Mouse (Mus musculus) midbrain, embryonic 10.5 days (tissue): Measurements from ENCODE around the gene Olfr553. TPM values are rescaled to one million over a fixed set of nuclear protein-coding genes. Genes with fewer than 3 reads are reported as not detected.

Experiments used
- DNase-seq: peaks from one replicate; pipeline ENCODE4 v3.0.0-alpha.2; 2017; ENCODE audit warnings: low spot score
- H3K27ac ChIP-seq: fragments of 300-500 bp; sonication (generic); replicated peaks from 2 replicates; pipeline ENCODE4 v1.5.1; 2016; ENCODE audit warnings: mild to moderate bottlenecking
- H3K27me3 ChIP-seq: fragments of 300-500 bp; sonication (generic); 2 replicates; pipeline ENCODE4 v1.6.1; 2016; ENCODE audit warnings: low read depth, mild to moderate bottlenecking; ENCODE audit not compliant: poor library complexity, severe bottlenecking
- H3K36me3 ChIP-seq: fragments of 300-500 bp; sonication (generic); 2 replicates; pipeline ENCODE4 v1.6.1; 2016; ENCODE audit warnings: mild to moderate bottlenecking, moderate library complexity
- H3K4me1 ChIP-seq: fragments of 300-500 bp; sonication (generic); 2 replicates; pipeline ENCODE4 v1.6.1; 2016
- H3K4me3 ChIP-seq: fragments of 300-500 bp; sonication (generic); 2 replicates; pipeline ENCODE4 v1.5.1; 2016; ENCODE audit warnings: mild to moderate bottlenecking, moderate library complexity
- H3K9me3 ChIP-seq: fragments of 300-500 bp; sonication (generic); replicated peaks from 2 replicates; pipeline ENCODE4 v1.6.1; 2016; ENCODE audit warnings: mild to moderate bottlenecking
- WGBS: fragments of 180-500 bp; shearing (Covaris S2); methylation state at CpG from one replicate; pipeline ENCODE4 v1.1.7; 2016; 5-methylcytosine and 5-hydroxymethylcytosine counted together
- polyA plus RNA-seq: library from polyadenylated mRNA; unstranded; fragments of >200 nt; fragmentation: Nextera tagmentation; extraction: Ambion mirVana; gene quantifications from 2 replicates; pipeline ENCODE4 v1.2.1, GENCODE M21; 2016

The Olfr553 gene
- polyA plus RNA-seq, 1 experiment from 2014 or later: not detected

GRCm38 (mm10) chr7:102571142-102571541, 46.9 kb downstream of the Olfr553 start, which contains the start of gene Olfr550:
TSS of gene Olfr550 (plus strand) at chr7:102571442.
- no peaks in the 10 kb centered on the region for H3K36me3 ChIP-seq
- 93% methylated on average over 8 of the region's 8 CpGs for WGBS

GRCm38 (mm10) chr7:102566219-102566618, 51.8 kb downstream of the Olfr553 start:
- H3K9me3 ChIP-seq: no peaks in the 10 kb centered on the region
- no peak for DNase-seq
- H3K4me3 ChIP-seq: no peak overlapping the region
- WGBS: 90% methylated on average over 4 of the region's 4 CpGs
- no peak overlapping the region for H3K27ac ChIP-seq
- H3K27me3 ChIP-seq: 0 out of 2 replicates have a peak, but pooled peaks cover 2% of the 10 kb centered on the region
- no peaks in the 10 kb centered on the region for H3K36me3 ChIP-seq
- H3K4me1 ChIP-seq: peaks cover 21% of the 10 kb centered on the region

More at GRCm38 (mm10) chr7:102571142-102571541, 46.9 kb downstream of the Olfr553 start, which contains the start of gene Olfr550:
- Histone ChIP-seq H3K4me1 (peaks cover 22% of the 10 kb centered on the region), H3K4me3 (no peak within 1 kb of the TSS), H3K27ac (0 out of 2 replicates have a peak within 1 kb of the TSS, but pooled peaks have one; percentile 13), H3K27me3 (peaks cover 10% of the 10 kb centered on the region; the same call in 1 of the 2 replicates), H3K9me3 (no peaks in the 10 kb centered on the region)
- no peak for DNase-seq

- Histone ChIP-seq H3K4me3 (peak within 1 kb of the TSS; percentile 52), H3K9me3 (no peaks in the 10 kb centered on the region), H3K36me3 (no peaks in the 10 kb centered on the region), H3K27me3 (no peaks in the 10 kb centered on the region), H3K27ac (peak within 1 kb of the TSS; percentile 77), H3K4me1 (peaks cover 29% of the 10 kb centered on the region)
- WGBS: 24% methylated on average over 10 of the region's 10 CpGs
- DNase-seq: peak; percentile 62
These were observed 52.7 kb downstream of the Olfr553 start, which contains the start of gene Trim21 for GRCm38 (mm10) chr7:102564999-102565997. TSS of gene Trim21 (minus strand) at chr7:102565486.

Other genes starting within 250 kb of the Olfr553 start
- gene Rrm1, start 176.5 kb downstream of the Olfr553 start, polyA plus RNA-seq: 274 TPM in 2 replicates
- gene Olfr543, start 136.5 kb downstream of the Olfr553 start, polyA plus RNA-seq: 0.35 TPM in 2 replicates
- gene Olfr544, start 129.9 kb downstream of the Olfr553 start, polyA plus RNA-seq: 0.11 and 0.17 TPM in 2 replicates
- 0.05 and 0.11 TPM in 2 replicates for gene Olfr545, start 118.6 kb downstream of the Olfr553 start, polyA plus RNA-seq
- gene Olfr547, start 83.5 kb downstream of the Olfr553 start, polyA plus RNA-seq: not detected in 2 replicates
- gene Olfr548-ps1, start 77.3 kb downstream of the Olfr553 start, polyA plus RNA-seq: not detected in 2 replicates
- gene Olfr549, start 68.3 kb downstream of the Olfr553 start, polyA plus RNA-seq: not detected in 2 replicates
- gene Trim21, start 52.7 kb downstream of the Olfr553 start, polyA plus RNA-seq: 0.15 and 0.52 TPM in 2 replicates
- not detected in 2 replicates for gene Olfr550, start 46.8 kb downstream of the Olfr553 start, polyA plus RNA-seq
- gene Olfr551, start 26.3 kb downstream of the Olfr553 start, polyA plus RNA-seq: not detected in 2 replicates
- gene Olfr552, start 20.4 kb downstream of the Olfr553 start, polyA plus RNA-seq: not detected in 2 replicates
- gene Olfr554, start 20.2 kb upstream of the Olfr553 start, polyA plus RNA-seq: not detected in 2 replicates
- not detected in 2 replicates for gene Olfr555, start 40.6 kb upstream of the Olfr553 start, polyA plus RNA-seq
- not detected in 2 replicates for gene Olfr556, start 46.7 kb upstream of the Olfr553 start, polyA plus RNA-seq
- gene Trim68, start 69.1 kb upstream of the Olfr553 start, polyA plus RNA-seq: 10.1 and 11.8 TPM in 2 replicates
- gene Olfr557, start 77.7 kb upstream of the Olfr553 start, polyA plus RNA-seq: not detected in 2 replicates
- 0.04 TPM in 1 of 2 replicates, not detected in the other for gene Olfr558, start 84.0 kb upstream of the Olfr553 start, polyA plus RNA-seq
- not detected in 2 replicates for gene Olfr33, start 100.9 kb upstream of the Olfr553 start, polyA plus RNA-seq
- not detected in 2 replicates for gene Olfr559, start 109.3 kb upstream of the Olfr553 start, polyA plus RNA-seq
- not detected in 2 replicates for gene Olfr560, start 141.1 kb upstream of the Olfr553 start, polyA plus RNA-seq
- not detected in 2 replicates for gene Olfr78, start 141.3 kb upstream of the Olfr553 start, polyA plus RNA-seq
- gene Olfr561, start 153.0 kb upstream of the Olfr553 start, polyA plus RNA-seq: not detected in 2 replicates
- gene Olfr564, start 185.3 kb upstream of the Olfr553 start, polyA plus RNA-seq: not detected in 2 replicates
- not detected in 2 replicates for gene Olfr566, start 240.5 kb upstream of the Olfr553 start, polyA plus RNA-seq